Mouse (Mus musculus): ENCODE results near the gene Cdca5.

Gene Cdca5

GRCm38 (mm10) chr19:6061641-6062302 is 23.0 kb upstream of the Cdca5 start:
- peak; percentile 58 for DNase-seq

GRCm38 (mm10) chr19:6062418-6062817 is 22.4 kb upstream of the Cdca5 start:
- DNase-seq, result no peak

GRCm38 (mm10) chr19:6063081-6063480 is 21.7 kb upstream of the Cdca5 start:
- DNase-seq, result no peak

DNA sequence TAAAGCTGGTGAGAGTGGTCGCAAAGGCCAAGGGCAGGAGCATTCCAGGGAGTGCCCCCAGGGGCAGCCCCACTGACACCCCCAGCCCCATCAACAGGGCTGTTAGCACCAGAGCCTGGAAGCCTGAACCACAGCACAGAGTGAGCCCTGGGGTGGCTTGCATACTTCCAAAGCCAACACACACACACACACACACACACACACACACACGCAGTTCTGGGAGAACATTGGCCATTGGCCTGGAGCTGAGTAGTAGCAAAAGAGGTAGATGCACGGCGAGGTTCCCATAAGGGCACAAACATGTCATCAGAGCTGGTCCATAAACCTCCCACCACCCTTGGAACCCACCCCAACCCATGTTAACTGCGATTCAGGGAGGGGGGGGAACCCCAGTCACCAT is 18.2 kb upstream of the Cdca5 start:
- no peak for DNase-seq

DNA sequence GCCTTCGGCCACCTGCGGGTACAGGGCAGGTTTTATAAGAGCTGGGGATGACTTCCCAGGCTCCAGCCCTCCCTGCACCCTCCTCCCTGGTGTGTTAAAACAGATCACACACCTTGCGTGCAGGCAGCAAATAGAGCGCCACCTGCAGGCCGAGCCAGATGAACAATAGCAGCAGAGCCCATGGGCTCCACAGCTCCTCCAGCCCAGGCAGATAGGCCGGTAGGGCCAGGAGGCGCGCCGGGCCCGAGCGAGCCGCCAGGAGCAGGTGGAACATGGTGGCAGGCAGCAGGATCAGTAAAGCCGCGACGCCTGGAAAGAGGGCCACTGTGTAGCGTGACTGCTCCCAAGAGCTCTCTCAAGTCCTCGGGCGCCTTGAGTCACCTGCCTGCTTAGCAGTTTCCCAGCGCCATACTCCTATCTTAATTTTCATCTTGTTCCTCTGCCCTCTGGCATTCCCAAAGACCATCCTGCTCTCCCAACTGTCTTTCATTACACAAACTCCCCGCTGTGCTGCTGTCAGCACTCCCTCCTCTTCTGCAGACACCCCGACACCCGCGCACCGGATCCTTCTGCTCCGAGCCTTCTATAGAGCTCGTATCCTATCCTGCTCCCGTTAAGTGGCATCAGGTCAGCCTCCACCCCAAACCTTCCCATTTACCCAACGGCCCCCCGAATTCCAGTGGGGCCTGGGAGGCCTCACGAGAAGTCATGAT is 17.6 kb upstream of the Cdca5 start:
- peak; percentile 87 for DNase-seq

DNA sequence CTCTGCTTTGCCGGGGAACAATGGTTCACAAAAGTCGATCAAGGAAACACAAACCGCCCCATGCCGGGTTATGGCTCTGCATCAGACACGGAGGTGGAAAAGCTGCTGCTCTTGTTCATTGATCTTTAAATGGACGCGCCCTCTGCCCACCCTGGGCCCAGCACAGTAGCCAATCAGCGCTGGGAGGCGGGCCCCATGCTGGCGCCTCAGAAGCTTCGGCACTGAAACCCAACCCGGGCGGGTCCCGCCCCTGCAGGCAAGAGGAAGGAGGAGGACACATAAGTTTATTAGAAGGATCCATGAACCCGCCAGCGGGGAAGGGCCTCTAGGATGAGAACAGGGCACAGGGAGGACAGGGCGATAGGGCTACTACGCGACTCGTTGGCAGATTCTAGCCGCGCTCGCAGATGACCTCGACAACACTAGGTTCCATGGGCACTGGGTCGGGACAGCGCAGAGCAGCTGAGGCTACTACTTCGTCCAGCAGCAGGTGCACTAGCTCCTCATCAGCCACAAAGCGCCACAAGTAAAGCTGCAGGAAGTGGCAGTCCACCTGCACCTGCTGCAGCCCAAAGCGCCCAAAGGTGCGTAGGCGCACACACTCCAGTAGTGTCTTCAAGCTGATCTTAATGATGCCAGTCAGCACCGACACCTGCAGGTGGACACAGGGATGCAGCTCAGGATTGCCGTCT is 16.9 kb upstream of the Cdca5 start, which contains the start of gene Tm7sf2:
Gene Tm7sf2 (minus strand): TSS at position 650 of the 692 bp plus-strand sequence.
- peak; percentile 94 for DNase-seq

- no peak for DNase-seq
These were observed 15.8 kb upstream of the Cdca5 start for GRCm38 (mm10) chr19:6068951-6069350.

DNA sequence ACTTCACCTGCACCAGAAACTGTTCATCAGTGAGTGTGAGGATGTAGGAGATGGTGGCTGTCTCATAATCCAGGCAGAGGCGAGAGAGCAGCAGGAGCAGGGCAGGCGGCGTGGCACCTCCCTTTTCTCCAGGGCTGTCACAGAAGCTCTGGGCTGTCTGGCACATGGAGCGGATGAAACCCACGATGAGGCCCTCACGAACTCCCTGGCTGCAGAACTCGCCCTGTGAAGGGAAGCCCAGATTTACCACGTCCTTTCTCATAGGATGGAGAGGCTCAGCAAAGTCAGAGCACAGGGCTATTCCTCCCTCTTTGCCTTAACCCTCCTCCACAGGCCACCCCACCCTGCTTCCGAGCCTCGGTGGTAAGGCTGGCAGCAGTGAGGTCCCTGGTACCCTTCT is 14.9 kb upstream of the Cdca5 start:
- no peak for DNase-seq

- no peak for DNase-seq
These were observed 14.1 kb upstream of the Cdca5 start for GRCm38 (mm10) chr19:6070571-6071250.

GRCm38 (mm10) chr19:6071261-6071660 is 13.5 kb upstream of the Cdca5 start:
- DNase-seq, result no peak

DNA sequence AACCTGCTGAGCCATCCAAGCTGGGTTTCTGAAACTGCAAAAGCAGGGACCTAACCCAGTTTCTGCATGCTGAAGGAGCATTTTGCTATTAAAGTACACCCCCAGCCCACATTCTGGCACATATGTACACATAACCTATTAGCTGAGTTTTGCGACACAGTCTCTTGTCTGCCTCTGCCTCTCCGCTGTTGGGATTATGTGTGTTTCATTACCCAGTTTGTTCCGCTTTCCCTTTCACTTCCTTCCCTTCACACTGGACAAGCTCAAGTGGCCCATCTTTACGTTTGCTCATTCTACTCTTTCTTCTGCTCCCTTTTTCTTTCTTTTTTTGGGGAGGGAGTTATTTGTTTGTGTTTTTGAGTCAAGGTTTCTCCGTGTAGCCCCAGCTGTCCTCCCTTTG is 10.9 kb upstream of the Cdca5 start:
- no peak for DNase-seq

GRCm38 (mm10) chr19:6076564-6077393 is 8.0 kb upstream of the Cdca5 start, which contains the start of gene Vps51:
Gene Vps51 (minus strand): TSS chr19:6077231.
- DNase-seq, result peak; percentile 94

- DNase-seq, result no peak
These were observed 4.8 kb upstream of the Cdca5 start, which contains the start of gene Tmem262 for GRCm38 (mm10) chr19:6079983-6080480. Gene Tmem262 (plus strand): TSS chr19:6080033.

DNA sequence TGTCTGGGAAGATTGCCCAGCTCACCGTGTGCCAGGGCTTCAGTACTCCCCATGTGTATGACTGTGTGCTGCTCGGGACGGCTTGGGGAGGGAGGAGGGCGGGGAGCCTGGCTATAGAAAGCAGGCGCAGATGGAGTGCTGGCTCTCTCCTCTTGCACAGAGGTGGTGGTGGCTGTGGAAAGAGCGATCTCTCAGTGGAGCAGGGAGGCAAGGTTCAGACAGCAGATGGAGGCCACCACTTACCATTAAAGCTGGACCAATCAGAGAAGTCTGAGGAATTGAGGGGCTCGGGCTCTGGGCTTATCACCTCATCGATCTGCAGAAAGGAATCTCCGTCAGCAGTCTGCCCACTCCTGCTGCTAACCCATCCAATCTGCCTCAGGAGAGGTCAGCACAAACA is 2.6 kb upstream of the Cdca5 start, which contains the start of gene Gm28374:
Gene Gm28374 (minus strand): TSS at position 101 of the 400 bp plus-strand sequence.
- no peak for DNase-seq

DNA sequence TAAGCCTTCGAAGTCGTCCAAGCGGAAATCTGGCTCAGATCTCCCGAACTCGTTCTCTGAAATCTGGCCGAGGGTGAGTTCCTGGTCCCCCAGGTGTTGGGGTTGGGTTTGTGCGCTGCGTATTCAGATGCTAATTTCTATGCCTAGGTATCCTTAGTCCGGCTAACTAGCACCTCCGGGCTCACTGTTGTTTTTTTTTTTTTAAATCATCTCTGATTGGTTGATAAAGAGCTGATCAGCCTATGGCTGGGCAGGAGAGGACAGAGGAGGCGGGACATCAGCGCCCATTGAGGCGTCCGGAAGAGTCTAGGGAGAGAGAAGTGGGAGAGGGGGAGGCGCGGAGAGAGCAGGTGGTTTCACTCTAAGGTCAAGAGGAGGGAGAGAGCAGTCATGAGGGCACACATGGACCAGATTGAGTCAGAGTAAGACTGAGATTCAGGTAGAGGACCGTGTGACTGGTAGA is 665 bp downstream of the Cdca5 start:
- peak; percentile 67 for DNase-seq

DNA sequence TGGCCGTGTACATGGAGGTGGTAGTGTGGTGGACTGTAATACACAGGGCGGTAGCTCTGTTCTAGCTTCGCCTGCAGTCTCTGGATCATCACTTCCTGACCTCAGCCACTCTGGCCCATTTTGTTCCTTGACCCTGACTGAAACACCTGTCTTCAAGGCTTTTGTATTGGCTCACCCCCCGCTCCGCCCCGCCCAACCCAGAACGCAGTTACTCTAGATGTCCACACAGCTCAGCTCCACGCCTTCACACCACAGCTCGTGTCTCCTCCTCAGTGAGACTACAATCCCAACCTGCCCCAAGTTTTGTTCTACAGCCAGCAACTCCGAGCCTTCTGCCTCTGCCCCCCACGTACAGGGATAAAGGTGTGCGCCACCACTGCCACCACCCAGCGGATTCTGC is 4.1 kb downstream of the Cdca5 start:
- no peak for DNase-seq

- DNase-seq, result no peak
These were observed 9.3 kb downstream of the Cdca5 start, which contains the start of gene AC131692.1 for GRCm38 (mm10) chr19:6094119-6094518. Gene AC131692.1 (plus strand): TSS chr19:6094419.

DNA sequence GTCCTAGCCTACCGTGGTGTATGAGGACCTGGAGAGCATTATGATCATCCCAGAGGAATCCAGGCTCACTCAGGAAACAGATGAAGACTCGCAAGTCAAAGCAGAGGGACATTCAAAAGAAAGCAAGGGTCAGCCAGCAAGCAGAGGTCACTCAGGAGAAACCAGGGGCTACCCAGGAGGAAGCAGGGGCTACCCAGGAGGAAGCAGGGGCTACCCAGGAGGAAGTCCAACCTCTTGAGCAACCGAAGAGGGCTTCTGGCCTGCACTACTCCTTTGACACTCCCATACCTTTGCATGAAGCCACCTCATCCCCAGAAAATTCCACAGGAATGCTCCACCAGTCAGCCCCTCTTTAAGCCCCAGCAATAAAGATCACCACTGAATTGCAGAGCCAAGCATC is 13.1 kb downstream of the Cdca5 start:
- DNase-seq, result no peak

GRCm38 (mm10) chr19:6101186-6101585 is 16.4 kb downstream of the Cdca5 start:
- no peak for DNase-seq

GRCm38 (mm10) chr19:6102169-6102853 is 17.5 kb downstream of the Cdca5 start:
- no peak for DNase-seq

- DNase-seq, result no peak
These were observed 19.7 kb downstream of the Cdca5 start for GRCm38 (mm10) chr19:6104476-6104875.

Measured in lung, postnatal 10 days (tissue).